ENCODE assay signal across 20 mouse cellular contexts in the genomic region with DNA sequence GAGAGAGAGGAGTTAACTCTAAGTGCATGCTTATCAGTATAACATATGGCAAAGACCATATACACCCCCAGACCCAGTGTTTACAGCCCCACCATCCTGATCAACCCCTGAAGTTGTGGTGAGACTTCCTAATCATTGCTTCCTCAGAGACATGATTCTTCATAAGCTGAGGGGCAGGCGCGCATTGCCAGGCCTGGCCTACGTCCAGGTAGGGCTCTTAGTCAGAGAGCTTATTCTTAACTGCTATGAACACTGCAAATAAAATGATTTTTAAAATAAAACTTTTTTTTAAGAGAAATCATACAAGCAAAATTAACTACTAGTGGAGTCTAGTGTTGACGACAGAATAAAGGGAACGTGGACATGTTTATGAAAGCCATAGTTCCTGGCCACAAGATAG. TPM values are rescaled to one million over a fixed set of nuclear protein-coding genes. Genes with fewer than 3 reads are reported as not detected.
A peak's percentile ranks its signal among the peaks of the same experiment; 100 is the strongest.
DNase-seq lines count a peak whose midpoint lies in the region; ATAC-seq and TF ChIP-seq lines count a peak whose summit lies in the region.
"Had no signal": no experiment of that assay in that cellular context is flagged by ENCODE, and none has a peak within 500 bp of the region (broad histone marks: within the 10 kb centered on the region; RNA-seq: fewer than 3 reads in every experiment).

No protein-coding gene starts in this region.

- no peak overlapping the region for H3K9ac ChIP-seq in kidney, embryonic 14.5 days (ENCODE audit: low read depth, low read length)
- H3K9ac ChIP-seq: embryonic facial prominence, embryonic 12.5 days; forebrain, embryonic 15.5 days; heart, embryonic 12.5 days; hindbrain, embryonic 14.5 days; kidney, embryonic 15.5 days; limb, embryonic 15.5 days; stomach, embryonic 15.5 days had no signal

- no peak for ATAC-seq in kidney, embryonic 14.5 days (ENCODE audit: low FRiP score, low TSS enrichment)
- ATAC-seq: forebrain, embryonic 15.5 days had no signal

- H3K9me3 ChIP-seq in kidney, embryonic 14.5 days (ENCODE audit: control insufficient read depth, low read length) = no peaks in the 10 kb centered on the region
- H3K9me3 ChIP-seq: embryonic facial prominence, embryonic 12.5 days; forebrain, embryonic 15.5 days; kidney, embryonic 15.5 days; limb, embryonic 15.5 days; stomach, embryonic 15.5 days had no signal

- H3K27ac ChIP-seq in thymus, adult 2 months (ENCODE audit: control insufficient read depth, insufficient read depth, low read length) = peak overlapping the region; percentile 71
- no peak overlapping the region for H3K27ac ChIP-seq in kidney, embryonic 14.5 days (ENCODE audit: low read depth, low read length)
- H3K27ac ChIP-seq: embryonic facial prominence, embryonic 12.5 days; forebrain, embryonic 15.5 days; hindbrain, embryonic 14.5 days; kidney, embryonic 15.5 days; limb, embryonic 15.5 days; stomach, embryonic 15.5 days had no signal

- no peak for TF ChIP-seq CTCF in thymus, adult 2 months (IDR thresholded peaks at IDR 0.05; ENCODE audit: borderline replicate concordance, control insufficient read depth, extremely low read depth, insufficient read depth, low read length, poor library complexity)

- DNase-seq in cerebellum, postnatal 10 days = peak; percentile 13 to 36
- no peak for DNase-seq in cerebellum, adult 9-11 months
- DNase-seq in thymus, adult 2 months = no peak
- no peak for DNase-seq in thymus, postnatal 4 days
- DNase-seq in right cerebral cortex, adult 18-20 months = peak; percentile 41
- no peak for DNase-seq in urinary bladder, postnatal 14 days (ENCODE audit: low spot score)
- DNase-seq in lung, postnatal 14 days = no peak
- DNase-seq: cerebellum, adult 9-10 months; heart, postnatal 36 days; kidney, postnatal 4 days; lung, postnatal 36 days; retina, postnatal 1 day had no signal

- H3K27me3 ChIP-seq in thymus, adult 2 months (ENCODE audit: control insufficient read depth, insufficient read depth, low read length) = no peaks in the 10 kb centered on the region
- H3K27me3 ChIP-seq in kidney, embryonic 14.5 days (ENCODE audit: control insufficient read depth, insufficient read depth, low read length) = no peaks in the 10 kb centered on the region
- H3K27me3 ChIP-seq: embryonic facial prominence, embryonic 12.5 days; forebrain, embryonic 15.5 days; heart, embryonic 12.5 days; kidney, embryonic 15.5 days; limb, embryonic 15.5 days; stomach, embryonic 15.5 days had no signal

- 58% methylated on average over 5 of the region's 5 CpGs for WGBS in thymus, adult 2 months
- WGBS in kidney, embryonic 14.5 days = 95% methylated on average over 5 of the region's 5 CpGs

- no peak overlapping the region for H3K4me3 ChIP-seq in thymus, adult 2 months (ENCODE audit: control insufficient read depth, insufficient read depth, low read length)
- H3K4me3 ChIP-seq in kidney, embryonic 14.5 days (ENCODE audit: low read length) = no peak overlapping the region
- H3K4me3 ChIP-seq: embryonic facial prominence, embryonic 12.5 days; forebrain, embryonic 15.5 days; heart, embryonic 12.5 days; kidney, embryonic 15.5 days; limb, embryonic 15.5 days; stomach, embryonic 15.5 days had no signal

- no peak for TF ChIP-seq POLR2A in thymus, adult 2 months (IDR thresholded peaks at IDR 0.05; ENCODE audit: control insufficient read depth, extremely low read depth, insufficient read depth, low read length, poor library complexity)

- H3K4me2 ChIP-seq in kidney, embryonic 14.5 days (replicated peaks; ENCODE audit: low read depth, low read length) = no peak overlapping the region
- H3K4me2 ChIP-seq: embryonic facial prominence, embryonic 12.5 days; forebrain, embryonic 15.5 days; heart, embryonic 12.5 days; hindbrain, embryonic 14.5 days; kidney, embryonic 15.5 days; limb, embryonic 15.5 days; stomach, embryonic 15.5 days had no signal

- H3K4me1 ChIP-seq in thymus, adult 2 months (replicated peaks; ENCODE audit: control insufficient read depth, insufficient read depth, low read length) = peaks cover 16% of the 10 kb centered on the region
- 0 out of 2 replicates have a peak, but pooled peaks cover under 1% of the 10 kb centered on the region for H3K4me1 ChIP-seq in kidney, embryonic 14.5 days (ENCODE audit: control insufficient read depth, insufficient read depth, low read length)
- H3K4me1 ChIP-seq: embryonic facial prominence, embryonic 12.5 days; heart, embryonic 12.5 days; kidney, embryonic 15.5 days; limb, embryonic 15.5 days; stomach, embryonic 15.5 days had no signal

- H3K36me3 ChIP-seq in thymus, adult 2 months (ENCODE audit: control insufficient read depth, insufficient read depth, low read length) = no peaks in the 10 kb centered on the region
- H3K36me3 ChIP-seq in kidney, embryonic 14.5 days (ENCODE audit: control insufficient read depth, insufficient read depth, low read length) = no peaks in the 10 kb centered on the region
- H3K36me3 ChIP-seq: forebrain, embryonic 15.5 days had no signal

RNA-seq across cellular contexts. Expression of a gene that starts 17.5 kb away (rescaled TPM):
- polyA plus RNA-seq in thymus, adult 2 months (2012; rRNA removed) = 12.3 and 13.8 TPM in 2 replicates
- polyA plus RNA-seq in kidney, embryonic 14.5 days (2014; fragmentation: Nextera tagmentation; extraction: Ambion mirVana) = 12.0 and 16.5 TPM in 2 replicates

Comparison
In these comparisons a context has a peak if more than half of its experiments do, and no peak if none do; other contexts are left out.
1. DNase-seq: peak in cerebellum, postnatal 10 days (2 of 2) and right cerebral cortex, adult 18-20 months (single experiment); none in cerebellum, adult 9-11 months (single experiment), thymus, adult 2 months (single experiment), thymus, postnatal 4 days (single experiment), urinary bladder, postnatal 14 days (single experiment) and lung, postnatal 14 days (single experiment).